In the genomic region with DNA sequence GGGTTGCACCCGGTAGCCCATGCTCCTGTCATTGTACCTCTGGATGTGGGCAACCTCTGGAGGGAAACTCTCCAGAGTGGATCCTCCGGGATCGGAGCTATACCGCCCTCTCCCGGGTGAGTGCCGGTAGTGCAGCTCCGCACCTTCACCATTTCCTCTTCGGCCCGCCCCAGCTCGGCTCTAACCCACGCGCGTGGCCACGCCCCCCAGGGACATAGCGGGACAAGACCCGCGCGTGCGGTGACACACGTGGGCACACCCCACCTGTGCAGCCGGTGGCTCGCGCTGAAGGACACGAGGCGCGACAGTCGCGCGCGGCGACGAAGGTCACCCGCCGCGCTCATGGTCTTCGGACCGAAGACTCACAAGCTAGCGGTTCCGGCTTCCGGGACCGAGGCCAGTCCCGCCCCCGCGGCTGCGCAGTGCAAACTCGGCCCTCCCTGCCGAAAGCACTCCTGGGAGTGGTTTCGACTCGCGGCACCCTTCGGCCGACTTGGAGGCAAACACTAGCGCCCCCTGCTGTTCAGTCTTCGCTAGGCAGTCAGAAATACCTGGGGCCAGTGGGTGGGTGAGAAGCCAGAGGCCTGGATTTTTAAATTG, we compare ENCODE assay signal across 8 mouse cellular contexts. TPM values are rescaled to one million over a fixed set of nuclear protein-coding genes. Genes with fewer than 3 reads are reported as not detected.
DNase-seq lines count a peak whose midpoint lies in the region; ATAC-seq lines count a peak whose summit lies in the region.

A gene (minus strand): TSS at position 432 of the 600 bp plus-strand sequence.

- peaks cover 9% of the 10 kb centered on the region for H3K4me1 ChIP-seq in brown adipose tissue, adult 24 weeks (ENCODE audit: control insufficient read depth, insufficient read depth, insufficient read length, low read length)
- peaks cover 2 to 6% of the 10 kb centered on the region in 2 experiments; a peak in 2 of 4 replicates for H3K4me1 ChIP-seq in heart, embryonic 14.5 days (ENCODE audit: control insufficient read depth in 2 of 2, insufficient read depth in 2 of 2, low read length in 2 of 2)
- peaks cover 21% of the 10 kb centered on the region for H3K4me1 ChIP-seq in liver, embryonic 13.5 days (replicated peaks)
- H3K4me1 ChIP-seq in stomach, embryonic 16.5 days (ENCODE audit: control insufficient read depth, insufficient read depth, low read length), result peaks cover 11% of the 10 kb centered on the region

- H3K4me3 ChIP-seq in brown adipose tissue, adult 24 weeks (ENCODE audit: insufficient read depth, low read depth, low read length), result peak within 1 kb of the TSS; percentile 95
- H3K4me3 ChIP-seq in heart, embryonic 14.5 days (ENCODE audit: control insufficient read depth in 1 of 2, insufficient read depth in 1 of 2, low read depth in 1 of 2, low read length in 2 of 2), result peak within 1 kb of the TSS; percentile 77 to 94
- H3K4me3 ChIP-seq in liver, embryonic 13.5 days (replicated peaks), result peak within 1 kb of the TSS; percentile 74
- peak within 1 kb of the TSS; percentile 82 for H3K4me3 ChIP-seq in stomach, embryonic 16.5 days (replicated peaks; ENCODE audit: low read length)

- peak within 1 kb of the TSS; percentile 77 for H3K4me2 ChIP-seq in heart, embryonic 14.5 days (ENCODE audit: low read length)
- H3K4me2 ChIP-seq in liver, embryonic 13.5 days, result peak within 1 kb of the TSS; percentile 85
- peak within 1 kb of the TSS; percentile 63 for H3K4me2 ChIP-seq in stomach, embryonic 16.5 days (ENCODE audit: low read depth, low read length)

- ATAC-seq in heart, embryonic 14.5 days (ENCODE audit: insufficient number of reproducible peaks, insufficient read depth, low FRiP score, low read depth), result peak; percentile 98
- peak; percentile 98 for ATAC-seq in liver, embryonic 13.5 days (ENCODE audit: low read depth)
- peak; percentile 97 for ATAC-seq in stomach, embryonic 16.5 days (ENCODE audit: insufficient read depth, low FRiP score)

- H3K9ac ChIP-seq in heart, embryonic 14.5 days (ENCODE audit: low read length), result peak within 1 kb of the TSS; percentile 85
- H3K9ac ChIP-seq in liver, embryonic 13.5 days, result peak within 1 kb of the TSS; percentile 76
- H3K9ac ChIP-seq in stomach, embryonic 16.5 days (ENCODE audit: low read length), result peak within 1 kb of the TSS; percentile 82

- WGBS in heart, embryonic 14.5 days, result under 1% methylated on average over 50 of the region's 54 CpGs
- WGBS in liver, embryonic 13.5 days (ENCODE audit: insufficient replicate concordance), result under 1% methylated on average over 54 of the region's 54 CpGs
- under 1% methylated on average over 54 of the region's 54 CpGs for WGBS in stomach, embryonic 16.5 days

- peaks cover 12% of the 10 kb centered on the region for H3K36me3 ChIP-seq in heart, embryonic 14.5 days (ENCODE audit: control insufficient read depth, insufficient read depth, low read length)
- H3K36me3 ChIP-seq in liver, embryonic 13.5 days, result peaks cover 10% of the 10 kb centered on the region
- no peaks in the 10 kb centered on the region for H3K36me3 ChIP-seq in stomach, embryonic 16.5 days (ENCODE audit: control insufficient read depth, insufficient read depth, low read length)

- DNase-seq in CD4-positive, CD25-positive, alpha-beta regulatory T cell, adult 2 months (ENCODE audit: low read depth, low spot score), result peak; percentile 99
- DNase-seq in fibroblast of lung, adult 2 months (ENCODE audit: low read depth), result peak; percentile 92
- peak; percentile 98 for DNase-seq in kidney, postnatal 14 days
- peak; percentile 91 for DNase-seq in liver, embryonic 13.5 days
- peak; percentile 98 for DNase-seq in neural tube, embryonic 10.5 days (ENCODE audit: extremely low spot score, low spot score)

- H3K27ac ChIP-seq in brown adipose tissue, adult 24 weeks (replicated peaks; ENCODE audit: low read depth, low read length), result peak within 1 kb of the TSS; percentile 96
- H3K27ac ChIP-seq in heart, embryonic 14.5 days (replicated peaks in 1 of 2; ENCODE audit: control insufficient read depth in 1 of 2, insufficient read depth in 1 of 2, low read depth in 2 of 2, low read length in 2 of 2), result peak within 1 kb of the TSS; percentile 79
- peak within 1 kb of the TSS; percentile 67 for H3K27ac ChIP-seq in liver, embryonic 13.5 days
- H3K27ac ChIP-seq in stomach, embryonic 16.5 days (ENCODE audit: low read length), result peak within 1 kb of the TSS; percentile 71

- no peaks in the 10 kb centered on the region for H3K9me3 ChIP-seq in heart, embryonic 14.5 days (ENCODE audit: control insufficient read depth, low read length)
- no peaks in the 10 kb centered on the region for H3K9me3 ChIP-seq in liver, embryonic 13.5 days (replicated peaks)
- H3K9me3 ChIP-seq in stomach, embryonic 16.5 days (replicated peaks; ENCODE audit: control insufficient read depth, low read length), result no peaks in the 10 kb centered on the region

- no peaks in the 10 kb centered on the region for H3K27me3 ChIP-seq in heart, embryonic 14.5 days (ENCODE audit: control insufficient read depth, insufficient read depth, low read length)
- no peaks in the 10 kb centered on the region for H3K27me3 ChIP-seq in liver, embryonic 13.5 days
- H3K27me3 ChIP-seq in stomach, embryonic 16.5 days (ENCODE audit: control insufficient read depth, insufficient read depth, low read length), result no peaks in the 10 kb centered on the region

RNA-seq across cellular contexts. Expression of the gene that starts here (rescaled TPM):
- polyA plus RNA-seq in brown adipose tissue, adult 24 weeks (2012; ENCODE audit: insufficient read depth, insufficient read length, missing spikeins), result 255 and 268 TPM in 2 replicates
- polyA plus RNA-seq in heart, embryonic 14.5 days (2014; fragmentation: Nextera tagmentation; extraction: Ambion mirVana), result 88.7 and 98.4 TPM in 2 replicates
- polyA plus RNA-seq in liver, embryonic 13.5 days (2015; fragmentation: Nextera tagmentation; extraction: Ambion mirVana), result 41.6 and 43.4 TPM in 2 replicates
- 85.1 and 91.8 TPM in 2 replicates for polyA plus RNA-seq in stomach, embryonic 16.5 days (2015; fragmentation: Nextera tagmentation; extraction: Ambion mirVana)

Comparison
In these comparisons a context has a peak if more than half of its experiments do, and no peak if none do; other contexts are left out.
1. Peak in every context shown above with its lines: DNase-seq, ATAC-seq, H3K4me3 ChIP-seq and H3K27ac ChIP-seq.